ENCODE assay signal across 8 mouse cellular contexts in the genomic region with DNA sequence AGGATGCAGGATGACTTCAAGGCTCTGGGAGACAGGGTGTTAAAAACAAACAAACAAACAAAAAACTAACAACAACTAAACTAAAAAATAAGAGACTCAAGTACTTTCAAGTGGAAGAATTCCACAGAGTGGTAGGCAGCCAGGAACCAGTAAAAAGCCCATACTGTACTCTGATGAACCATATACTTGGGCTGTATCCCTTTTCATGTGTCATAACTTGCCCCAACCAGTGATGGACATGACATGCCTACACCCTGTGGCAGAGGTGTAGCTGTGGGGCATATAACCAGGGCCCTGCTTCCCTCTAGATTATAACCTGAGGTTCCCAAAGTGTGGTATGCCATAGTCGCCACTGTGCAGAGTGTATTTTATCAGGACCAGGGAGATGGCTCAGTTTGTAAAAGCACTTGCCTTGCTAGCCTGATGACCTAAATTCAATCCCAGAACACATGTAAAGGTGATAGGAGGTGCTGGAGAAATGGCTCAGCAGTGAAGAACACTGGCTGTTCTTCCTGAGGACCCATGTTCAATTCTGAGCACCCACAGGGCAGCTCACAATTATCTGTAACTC. TPM values are rescaled to one million over a fixed set of nuclear protein-coding genes. Genes with fewer than 3 reads are reported as not detected.
DNase-seq lines count a peak whose midpoint lies in the region; ATAC-seq and TF ChIP-seq lines count a peak whose summit lies in the region.

No protein-coding gene starts in this region.

- peak overlapping the region; percentile 93 for H3K4me2 ChIP-seq in heart, postnatal 0 days (ENCODE audit: low read depth, low read length)
- peak overlapping the region; percentile 97 for H3K4me2 ChIP-seq in hindbrain, embryonic 15.5 days
- H3K4me2 ChIP-seq in midbrain, embryonic 14.5 days (ENCODE audit: low read length), result peak overlapping the region; percentile 64

- no peaks in the 10 kb centered on the region for H3K4me1 ChIP-seq in heart, postnatal 0 days (ENCODE audit: control insufficient read depth, insufficient read depth)
- peaks cover 20% of the 10 kb centered on the region for H3K4me1 ChIP-seq in embryonic facial prominence, embryonic 10.5 days
- H3K4me1 ChIP-seq in hindbrain, embryonic 15.5 days (replicated peaks), result peaks cover 17% of the 10 kb centered on the region
- H3K4me1 ChIP-seq in midbrain, embryonic 14.5 days (ENCODE audit: control insufficient read depth, insufficient read depth, low read length), result peaks cover 4% of the 10 kb centered on the region; the same call in 1 of the 2 replicates

- H3K27ac ChIP-seq in heart, postnatal 0 days (ENCODE audit: low read depth), result no peak overlapping the region
- H3K27ac ChIP-seq in embryonic facial prominence, embryonic 10.5 days (replicated peaks), result peak overlapping the region; percentile 95
- H3K27ac ChIP-seq in hindbrain, embryonic 15.5 days (replicated peaks), result peak overlapping the region; percentile 55; the same call in 1 of the 2 replicates
- no peak overlapping the region for H3K27ac ChIP-seq in midbrain, embryonic 14.5 days (replicated peaks; ENCODE audit: low read depth, low read length)

- no peaks in the 10 kb centered on the region for H3K9me3 ChIP-seq in heart, postnatal 0 days (replicated peaks; ENCODE audit: control insufficient read depth, low read length)
- H3K9me3 ChIP-seq in embryonic facial prominence, embryonic 10.5 days, result no peaks in the 10 kb centered on the region
- no peaks in the 10 kb centered on the region for H3K9me3 ChIP-seq in hindbrain, embryonic 15.5 days
- H3K9me3 ChIP-seq in midbrain, embryonic 14.5 days (ENCODE audit: control insufficient read depth, low read length), result no peaks in the 10 kb centered on the region

- H3K9ac ChIP-seq in heart, postnatal 0 days (replicated peaks; ENCODE audit: low read depth, low read length), result peak overlapping the region; percentile 65; the same call in 1 of the 2 replicates
- H3K9ac ChIP-seq in hindbrain, embryonic 15.5 days, result peak overlapping the region; percentile 61
- peak overlapping the region; percentile 86 for H3K9ac ChIP-seq in midbrain, embryonic 14.5 days (replicated peaks; ENCODE audit: low read length)

- no peak for DNase-seq in heart, postnatal 0 days (ENCODE audit: low spot score)
- DNase-seq in heart, adult 9 months (ENCODE audit: low spot score in 2 of 2), result no peak
- DNase-seq in embryonic facial prominence, embryonic 10.5 days (ENCODE audit: low spot score), result peak; percentile 7
- DNase-seq in midbrain, embryonic 14.5 days, result no peak
- DNase-seq in frontal cortex, postnatal 10 days (ENCODE audit: low spot score in 2 of 2), result no peak
- no peak for DNase-seq in left cerebral cortex, adult 8-10 months (ENCODE audit: low spot score in 2 of 2)
- no peak for DNase-seq in urinary bladder, postnatal 4 days (ENCODE audit: low spot score in 2 of 2)

- 63% methylated on average over 1 of the region's 1 CpGs for WGBS in heart, postnatal 0 days
- whole genome bisulfite sequencing in embryonic facial prominence, embryonic 10.5 days, result 83% methylated on average over 1 of the region's 1 CpGs
- 85% methylated on average over 1 of the region's 1 CpGs for WGBS in hindbrain, embryonic 15.5 days
- WGBS in midbrain, embryonic 14.5 days, result 88% methylated on average over 1 of the region's 1 CpGs

- no peak for TF ChIP-seq EP300 in heart, postnatal 0 days (IDR thresholded peaks at IDR 0.05; ENCODE audit: low read depth)

- H3K36me3 ChIP-seq in heart, postnatal 0 days (replicated peaks; ENCODE audit: control insufficient read depth, insufficient read depth, low read length), result no peaks in the 10 kb centered on the region
- H3K36me3 ChIP-seq in embryonic facial prominence, embryonic 10.5 days (replicated peaks), result no peaks in the 10 kb centered on the region
- H3K36me3 ChIP-seq in hindbrain, embryonic 15.5 days, result no peaks in the 10 kb centered on the region
- H3K36me3 ChIP-seq in midbrain, embryonic 14.5 days (ENCODE audit: control insufficient read depth, insufficient read depth, low read length), result no peaks in the 10 kb centered on the region

- H3K27me3 ChIP-seq in heart, postnatal 0 days (ENCODE audit: control insufficient read depth, insufficient read depth, low read length), result peaks cover 20% of the 10 kb centered on the region; the same call in 1 of the 2 replicates
- no peaks in the 10 kb centered on the region for H3K27me3 ChIP-seq in embryonic facial prominence, embryonic 10.5 days (replicated peaks; ENCODE audit: low read depth, poor library complexity, severe bottlenecking)
- 0 out of 2 replicates have a peak, but pooled peaks cover 5% of the 10 kb centered on the region for H3K27me3 ChIP-seq in hindbrain, embryonic 15.5 days
- H3K27me3 ChIP-seq in midbrain, embryonic 14.5 days (ENCODE audit: control insufficient read depth, insufficient read depth, low read length), result no peaks in the 10 kb centered on the region

- no peak for ATAC-seq in heart, postnatal 0 days (ENCODE audit: insufficient read depth, low read depth)
- ATAC-seq in hindbrain, embryonic 15.5 days (ENCODE audit: low FRiP score, low read depth), result peak; percentile 66
- ATAC-seq in midbrain, embryonic 14.5 days (ENCODE audit: low FRiP score, low TSS enrichment), result peak; percentile 7; the same call in 1 of the 2 replicates

- H3K4me3 ChIP-seq in heart, postnatal 0 days (ENCODE audit: low read depth, low read length), result peak overlapping the region; percentile 70
- H3K4me3 ChIP-seq in embryonic facial prominence, embryonic 10.5 days, result peak overlapping the region; percentile 83
- H3K4me3 ChIP-seq in hindbrain, embryonic 15.5 days, result peak overlapping the region; percentile 64
- peak overlapping the region; percentile 66 for H3K4me3 ChIP-seq in midbrain, embryonic 14.5 days (replicated peaks; ENCODE audit: low read depth, low read length)

- no peak for TF ChIP-seq CTCF in heart, postnatal 0 days (IDR thresholded peaks at IDR 0.05; ENCODE audit: low read depth)

RNA-seq across cellular contexts. Expression of gene Ninl, which starts 29.6 kb away (rescaled TPM):
- 0.27 and 1.7 TPM in 2 replicates for total RNA-seq in heart, postnatal 0 days (2014; rRNA removed; ENCODE audit: low replicate concordance)
- polyA plus RNA-seq in heart, postnatal 0 days (2015; fragmentation: Nextera tagmentation; extraction: Ambion mirVana), result 1.2 and 1.4 TPM in 2 replicates
- polyA plus RNA-seq in embryonic facial prominence, embryonic 10.5 days (2016; fragmentation: Nextera tagmentation; extraction: Ambion mirVana), result 18.5 and 20.7 TPM in 2 replicates
- 4.1 and 5.0 TPM in 2 replicates for polyA plus RNA-seq in hindbrain, embryonic 15.5 days (2015; fragmentation: Nextera tagmentation; extraction: Ambion mirVana)
- polyA plus RNA-seq in midbrain, embryonic 14.5 days (2014; fragmentation: Nextera tagmentation; extraction: Ambion mirVana), result 2.9 and 5.0 TPM in 2 replicates
- total RNA-seq in left cerebral cortex, adult 8-10 months (2022), result 10 to 100 TPM in 1 of 4 experiments, 1 to 10 TPM in 3; 5.8 to 10.5 (median 7.6) TPM

RNA-seq across cellular contexts. Expression of gene Nanp, which starts 29.6 kb away (rescaled TPM):
- 7.0 and 9.3 TPM in 2 replicates for total RNA-seq in heart, postnatal 0 days (2014; rRNA removed; ENCODE audit: low replicate concordance)
- 11.7 and 15.5 TPM in 2 replicates for polyA plus RNA-seq in heart, postnatal 0 days (2015; fragmentation: Nextera tagmentation; extraction: Ambion mirVana)
- 49.1 and 49.5 TPM in 2 replicates for polyA plus RNA-seq in embryonic facial prominence, embryonic 10.5 days (2016; fragmentation: Nextera tagmentation; extraction: Ambion mirVana)
- 35.2 and 35.8 TPM in 2 replicates for polyA plus RNA-seq in hindbrain, embryonic 15.5 days (2015; fragmentation: Nextera tagmentation; extraction: Ambion mirVana)
- polyA plus RNA-seq in midbrain, embryonic 14.5 days (2014; fragmentation: Nextera tagmentation; extraction: Ambion mirVana), result 33.5 and 38.0 TPM in 2 replicates
- total RNA-seq in left cerebral cortex, adult 8-10 months (2022), result 10 to 100 TPM; 23.4 to 27.2 (median 26.3) TPM

Comparison
In these comparisons a context has a peak if more than half of its experiments do, and no peak if none do; other contexts are left out.
1. H3K27ac ChIP-seq: peak in embryonic facial prominence, embryonic 10.5 days (single experiment) and hindbrain, embryonic 15.5 days (single experiment); none in heart, postnatal 0 days (single experiment) and midbrain, embryonic 14.5 days (single experiment).
2. Peak in every context shown above with its lines, with median percentiles within 50 percentile points of each other: H3K4me2 ChIP-seq, H3K4me3 ChIP-seq and H3K9ac ChIP-seq.